Mouse (Mus musculus): ENCODE measurements around the gene Scn8a.

DNA sequence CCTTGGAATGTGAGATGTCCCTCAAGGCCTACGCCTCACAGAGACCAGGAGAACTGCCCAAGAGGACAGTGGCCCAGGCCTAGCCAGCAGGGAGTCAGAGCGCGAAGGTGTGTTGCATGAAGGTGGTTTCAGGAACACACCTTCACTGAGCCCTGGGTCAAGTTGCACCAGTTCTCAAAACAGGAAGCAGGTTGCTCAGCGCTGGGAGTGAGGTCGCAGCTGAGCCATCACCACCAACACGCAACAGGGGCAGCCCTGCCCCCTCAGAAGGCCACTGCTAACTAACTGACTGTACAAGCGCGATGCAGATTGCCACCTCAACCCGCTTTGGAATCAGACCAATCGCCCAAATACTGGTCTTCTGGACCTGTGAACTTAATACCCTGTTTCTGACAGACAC is 214.8 kb downstream of the Scn8a start:
- no peak for TF ChIP-seq CTCF (conservative IDR thresholded peaks at IDR 0.05; ENCODE audit: low read length)
- no peak for TF ChIP-seq NANOG (IDR thresholded peaks at IDR 0.05; ENCODE audit: borderline replicate concordance, low read length)
- TF ChIP-seq POU5F1 (IDR thresholded peaks at IDR 0.05; ENCODE audit: borderline replicate concordance, low read length) = no peak
